Mouse (Mus musculus) lung, adult 2 months (tissue): ENCODE results near the gene Psen2.

Experiments used
- CTCF ChIP-seq: fragments of 200-500 bp; IDR thresholded peaks from 2 replicates; pipeline ENCODE4 v1.5.1; 2011; ENCODE audit warnings: mild to moderate bottlenecking, low read length, control low read depth; ENCODE audit not compliant: insufficient read depth
- POLR2A ChIP-seq: fragments of 200-500 bp; IDR thresholded peaks from 2 replicates; pipeline ENCODE4 v1.6.1; 2011; ENCODE audit warnings: low read depth, mild to moderate bottlenecking, control low read depth, low read length, borderline replicate concordance; ENCODE audit errors: extremely low read depth

DNA sequence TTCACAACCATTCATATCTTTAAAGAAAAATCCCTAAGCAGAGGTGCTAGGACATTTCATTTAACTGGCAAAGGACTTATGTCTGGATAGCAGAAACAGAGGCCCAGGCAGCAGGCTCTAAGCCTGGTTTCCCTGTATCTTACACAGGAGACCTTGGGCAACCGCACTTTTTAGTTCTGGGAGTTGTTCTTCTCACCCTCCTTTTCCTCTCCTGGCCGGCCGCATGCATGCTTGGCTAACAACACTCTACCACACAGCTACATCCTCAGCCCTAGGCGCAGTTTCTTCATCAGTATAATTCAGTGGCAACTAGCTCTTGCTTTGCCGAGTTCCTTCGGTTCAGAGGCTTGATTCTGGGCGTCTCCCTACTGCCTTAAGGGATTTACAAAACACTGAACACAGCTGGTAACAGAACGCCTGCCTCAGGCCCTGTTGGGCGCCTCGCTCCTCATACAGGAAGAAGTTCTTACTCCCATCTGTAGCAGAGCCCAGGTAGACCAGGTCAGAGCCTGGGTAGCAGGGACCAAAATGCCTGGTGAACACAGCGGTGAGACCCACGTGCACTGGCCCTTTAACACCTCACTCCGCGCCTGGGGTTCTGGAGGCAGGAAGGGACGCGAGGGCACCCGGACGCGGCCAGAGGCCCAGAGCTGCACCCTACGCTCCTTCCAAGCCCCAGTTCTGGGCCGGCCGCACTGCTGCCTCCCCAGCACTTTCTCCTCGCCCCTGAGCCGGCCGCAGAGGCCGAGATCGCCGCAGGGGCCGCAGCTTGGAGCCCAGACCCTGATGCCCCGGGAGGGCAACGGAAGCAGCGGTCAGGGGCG, 7.7 kb downstream of the Psen2 start:
- TF ChIP-seq POLR2A, result no peak
- TF ChIP-seq CTCF, result no peak
